Mouse (Mus musculus) gastrocnemius, postnatal 25 days (tissue): ENCODE results near the gene Gtf2i. TPM values are rescaled to one million over a fixed set of nuclear protein-coding genes. Genes with fewer than 3 reads are reported as not detected.

Source experiments
- DNase-seq: peaks from one replicate; pipeline ENCODE4 v3.0.0; 2022
- microRNA-seq, 2 experiments: library from miRNA; unstranded; fragments of <30 nt; microRNA quantifications; one replicate each; pipeline ENCODE4 v1.2.0; 2021; ENCODE audit warnings: borderline replicate concordance in 2 of 2
- total RNA-seq, 2 experiments: library from RNA; stranded (reverse); gene quantifications; 1 replicate in 1 of 2; 2 replicates in 1 of 2; pipeline ENCODE4 v1.2.3; 2021

The Gtf2i gene
- total RNA-seq, 2 experiments from 2014 or later: 102 to 106 TPM

GRCm38 (mm10) chr5:134209931-134210554 lies 104.5 kb downstream of the Gtf2i start:
- no peak for DNase-seq

- no peak for DNase-seq
These were observed 107.8 kb downstream of the Gtf2i start for GRCm38 (mm10) chr5:134206721-134207120.

GRCm38 (mm10) chr5:134193664-134194063 lies 120.9 kb downstream of the Gtf2i start:
- DNase-seq: no peak

GRCm38 (mm10) chr5:134188571-134188970 lies 126.0 kb downstream of the Gtf2i start:
- no peak for DNase-seq

Small RNA genes lying within 50 kb of the gene (microRNA-seq; reads per million reads assigned to microRNA genes)
- gene Mir3965: 0 reads per million in 2 experiments

Other genes starting within 250 kb of the Gtf2i start
- 10 to 100 TPM; 45.7 to 46.8 TPM for gene Castor2, start 215.0 kb downstream of the Gtf2i start, total RNA-seq
- 10 to 100 TPM; 18.6 to 20.4 TPM for gene Rcc1l, start 138.0 kb downstream of the Gtf2i start, total RNA-seq
- gene Gtf2ird2, start 130.7 kb downstream of the Gtf2i start, total RNA-seq: 1 to 10 TPM; 5.3 to 5.4 TPM
- gene Ncf1, start 85.1 kb downstream of the Gtf2i start, total RNA-seq: 1 to 10 TPM; 1.8 to 2.2 TPM
- 1 to 10 TPM; 9.6 to 9.9 TPM for gene Gtf2ird1, start 142.0 kb upstream of the Gtf2i start, total RNA-seq
- 1 to 10 TPM; 3.6 to 4.0 TPM for gene Clip2, start 237.7 kb upstream of the Gtf2i start, total RNA-seq
- not detected for gene Syna, start 245.4 kb upstream of the Gtf2i start, total RNA-seq